Mouse (Mus musculus) spleen, adult 12 weeks (tissue): ENCODE measurements around the gene Nptx2.

ENCODE experiments used
- DNase-seq: peaks from one replicate; pipeline ENCODE4 v3.0.0; 2022; ENCODE audit warnings: low spot score

The Nptx2 gene

GRCm38 (mm10) chr5:144585100-144585499 lies 39.4 kb downstream of the Nptx2 start:
- no peak for DNase-seq

- DNase-seq = no peak
Measured at GRCm38 (mm10) chr5:144591248-144591880, 45.7 kb downstream of the Nptx2 start.

DNA sequence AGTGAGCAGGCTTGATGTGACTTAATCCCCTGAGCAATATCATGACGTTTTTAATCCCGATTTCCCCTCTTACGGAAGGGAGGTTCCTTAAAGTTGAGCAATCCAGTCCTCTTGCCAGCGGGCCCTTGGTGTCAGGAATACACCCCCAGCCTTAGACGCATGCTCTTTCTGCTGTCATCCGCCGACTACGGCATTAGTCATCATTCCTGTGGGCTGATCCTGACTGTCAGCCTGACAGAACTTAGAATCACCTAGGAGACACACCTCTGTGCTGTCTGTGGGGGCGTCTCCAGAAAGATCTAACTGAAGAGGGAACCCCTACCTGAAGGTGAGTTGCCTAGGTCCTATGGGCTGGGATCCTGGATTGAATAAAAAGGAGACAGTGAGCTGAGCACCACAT lies 49.1 kb downstream of the Nptx2 start:
- no peak for DNase-seq
